Mouse (Mus musculus) adrenal gland, adult 2 months (tissue): ENCODE measurements around the gene H2-M10.2. TPM values are rescaled to one million over a fixed set of nuclear protein-coding genes. Genes with fewer than 3 reads are reported as not detected.

ENCODE experiments used
- DNase-seq: peaks from one replicate; pipeline ENCODE4 v3.0.0; 2021
- long read RNA-seq: library from polyadenylated mRNA; stranded (forward); transcript quantifications from one replicate; pipeline ENCODE4 v2.0.0, GENCODE M21; 2021
- polyA plus RNA-seq: library from polyadenylated mRNA; depleted of rRNA; stranded (reverse); fragments of >200 nt; gene quantifications from 2 replicates; pipeline ENCODE4 v1.2.3, GENCODE M21; 2012; rRNA removed
- total RNA-seq, 2 experiments: library from RNA; stranded (reverse); gene quantifications; 2 replicates each; pipeline ENCODE4 v1.2.3; 2021

The H2-M10.2 gene
- total RNA-seq (not detected), polyA plus RNA-seq (not detected in 2 replicates)
- long read RNA-seq, result 0 reads

DNA sequence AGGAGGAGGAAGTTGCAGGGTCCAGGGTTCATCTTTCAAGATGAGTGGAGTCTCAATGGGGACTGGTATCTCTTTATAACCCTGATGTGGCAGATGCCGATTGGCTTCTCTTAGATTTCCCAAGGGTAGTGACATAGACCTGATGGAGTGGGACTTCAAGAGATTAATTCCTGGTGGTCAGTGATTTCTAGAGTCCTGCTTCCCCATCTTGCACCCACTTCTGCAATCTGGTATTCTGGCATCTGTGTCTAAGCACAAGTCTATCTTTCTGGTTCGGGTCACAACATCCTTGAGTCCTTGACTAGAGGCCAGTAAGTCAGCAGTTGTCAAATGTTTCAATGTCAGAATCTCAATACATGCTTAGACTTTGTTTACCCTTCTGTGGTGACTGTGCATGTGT lies at the start of gene H2-M10.2:
Gene H2-M10.2, minus strand, starts transcription at position 101 of the 400 bp plus-strand sequence.
- no peak for DNase-seq

DNA sequence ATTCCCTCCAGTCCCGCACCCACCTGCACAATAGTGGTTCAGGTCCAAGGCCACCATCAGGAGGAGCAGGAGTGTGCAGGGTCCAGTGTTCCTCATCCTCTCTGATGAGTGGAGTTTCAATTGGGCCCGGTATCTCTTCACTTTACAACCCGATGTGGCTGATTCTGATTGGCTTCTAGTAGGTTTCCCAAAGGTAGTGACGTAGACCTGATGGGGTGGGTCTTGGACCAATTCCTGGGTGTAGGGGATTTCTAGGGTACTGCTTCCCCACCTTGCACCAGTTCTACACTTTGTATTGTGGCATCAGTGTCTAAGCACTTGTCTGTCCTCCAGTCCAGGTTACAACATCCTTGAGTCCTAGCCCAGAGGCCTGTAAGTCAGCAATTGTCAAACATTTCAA lies 39.8 kb upstream of the H2-M10.2 start, which contains the start of gene H2-M10.1:
Gene H2-M10.1, minus strand, starts transcription at position 101 of the 400 bp plus-strand sequence.
- no peak for DNase-seq

DNA sequence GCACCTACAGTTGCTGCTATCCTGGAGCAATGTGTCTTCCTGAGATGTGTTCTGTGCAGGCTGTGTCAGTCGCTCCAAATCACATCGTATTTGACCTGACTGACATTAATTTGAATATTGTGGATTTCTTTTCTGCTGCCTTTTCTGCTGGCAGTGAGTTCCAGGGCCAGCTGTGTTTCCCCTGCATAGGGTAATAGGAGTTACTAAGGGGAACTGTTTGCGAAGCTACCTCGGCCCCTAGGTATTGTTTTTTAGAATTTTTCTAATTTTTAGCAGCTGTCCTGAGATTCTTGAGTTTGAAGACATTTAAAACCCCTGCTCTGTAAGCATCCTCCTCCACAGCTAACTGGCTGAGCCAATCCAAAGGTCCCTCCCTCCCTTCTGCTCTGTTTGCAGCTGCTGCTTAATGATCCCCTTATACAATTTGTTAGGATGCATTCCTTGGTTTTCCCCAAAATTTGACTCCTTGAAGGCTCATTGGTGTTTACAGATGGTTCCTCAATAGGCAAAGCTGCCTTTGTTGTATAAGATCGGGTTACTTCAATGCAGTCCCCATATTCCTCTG lies 29.5 kb upstream of the H2-M10.2 start:
- no peak for DNase-seq

DNA sequence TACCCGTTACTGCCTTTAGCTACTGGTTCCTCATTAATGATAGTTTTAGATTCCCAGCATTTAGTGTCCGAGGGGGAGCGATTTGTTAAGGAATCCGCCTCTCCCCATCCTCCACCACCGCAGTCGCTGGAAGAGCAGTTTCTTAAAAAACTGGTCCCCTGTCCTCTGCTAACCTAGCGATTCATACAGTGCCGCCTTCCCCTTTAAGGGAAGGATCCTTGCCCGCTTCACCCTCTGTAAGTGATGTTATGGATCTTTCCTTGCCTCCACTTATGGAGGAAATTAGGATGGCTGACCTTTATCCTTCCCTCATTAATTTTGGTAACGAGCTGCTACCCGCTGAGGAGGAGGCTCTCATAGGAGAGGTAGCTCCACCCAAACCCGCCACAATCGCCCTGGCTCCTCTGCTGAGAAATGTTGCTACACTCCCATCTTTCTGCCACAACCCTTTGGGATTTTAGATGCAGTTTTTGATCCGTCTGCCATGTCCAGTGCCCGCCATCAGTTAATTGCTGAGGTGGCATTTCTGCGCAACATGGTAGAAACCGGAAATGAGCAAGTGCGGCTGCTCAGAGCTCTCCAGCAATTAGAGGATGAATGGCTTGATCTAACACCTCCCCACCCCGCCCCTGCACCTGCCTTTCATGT lies 28.9 kb upstream of the H2-M10.2 start:
- peak; percentile 70 for DNase-seq

DNA sequence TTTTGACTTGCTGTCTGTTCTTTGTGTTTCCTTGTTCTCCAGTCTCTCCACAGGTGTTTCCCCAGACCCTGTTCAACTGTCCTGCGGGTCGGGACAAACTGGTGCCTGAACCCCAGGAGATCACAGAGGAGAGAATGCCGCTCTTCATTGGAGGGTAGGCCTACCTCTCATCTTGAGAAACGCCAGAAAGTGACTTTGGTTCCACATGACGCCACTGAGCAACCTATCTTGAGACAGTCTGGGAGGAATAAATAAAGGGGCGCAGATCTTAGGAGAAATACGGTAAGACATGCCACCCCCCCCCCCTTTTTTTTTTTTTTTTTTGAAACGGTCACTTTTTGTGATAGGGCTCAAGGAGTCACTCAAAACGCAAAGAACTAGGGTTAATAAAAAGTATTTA lies 28.2 kb upstream of the H2-M10.2 start:
- peak; percentile 4 for DNase-seq

DNA sequence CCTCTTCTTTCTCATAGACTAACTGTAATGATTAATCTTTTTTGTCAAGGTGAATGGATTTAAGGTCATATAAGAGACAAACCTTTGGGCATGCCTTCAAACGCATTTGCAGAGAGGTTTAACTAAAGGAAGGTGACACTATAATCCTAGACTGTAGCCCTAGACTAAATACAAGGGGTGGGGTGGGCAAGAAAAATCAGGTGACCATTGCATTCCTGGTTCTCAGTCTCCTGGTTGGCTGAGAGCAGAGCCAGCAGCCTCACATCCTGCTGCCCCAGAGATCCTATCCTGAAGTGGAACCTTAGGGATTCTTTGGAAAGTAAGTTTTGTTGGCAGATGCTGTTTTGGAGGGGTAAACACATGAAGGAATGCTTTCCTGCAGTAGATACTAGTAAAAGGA lies 23.0 kb upstream of the H2-M10.2 start:
- DNase-seq, result no peak

DNA sequence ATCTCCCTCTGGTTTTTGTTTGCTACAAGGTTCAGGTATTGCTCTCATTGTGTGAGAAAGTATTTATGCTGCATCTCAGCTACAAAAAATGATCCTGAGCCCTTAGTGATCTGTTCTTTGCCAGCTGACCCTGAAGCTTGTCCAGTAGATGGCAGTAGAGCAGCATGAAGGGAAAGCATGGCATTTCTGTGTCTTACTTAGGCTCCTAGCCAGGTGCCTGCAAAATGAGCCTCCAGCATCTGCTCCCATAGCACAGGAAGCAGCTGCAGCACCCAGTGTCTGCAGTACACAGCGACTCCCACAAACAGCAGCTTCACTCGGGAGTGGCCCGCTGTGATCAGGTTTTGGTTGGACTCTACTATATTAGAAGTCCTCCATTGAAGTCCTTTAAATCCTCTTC lies 22.6 kb upstream of the H2-M10.2 start:
- DNase-seq, result peak; percentile 68

DNA sequence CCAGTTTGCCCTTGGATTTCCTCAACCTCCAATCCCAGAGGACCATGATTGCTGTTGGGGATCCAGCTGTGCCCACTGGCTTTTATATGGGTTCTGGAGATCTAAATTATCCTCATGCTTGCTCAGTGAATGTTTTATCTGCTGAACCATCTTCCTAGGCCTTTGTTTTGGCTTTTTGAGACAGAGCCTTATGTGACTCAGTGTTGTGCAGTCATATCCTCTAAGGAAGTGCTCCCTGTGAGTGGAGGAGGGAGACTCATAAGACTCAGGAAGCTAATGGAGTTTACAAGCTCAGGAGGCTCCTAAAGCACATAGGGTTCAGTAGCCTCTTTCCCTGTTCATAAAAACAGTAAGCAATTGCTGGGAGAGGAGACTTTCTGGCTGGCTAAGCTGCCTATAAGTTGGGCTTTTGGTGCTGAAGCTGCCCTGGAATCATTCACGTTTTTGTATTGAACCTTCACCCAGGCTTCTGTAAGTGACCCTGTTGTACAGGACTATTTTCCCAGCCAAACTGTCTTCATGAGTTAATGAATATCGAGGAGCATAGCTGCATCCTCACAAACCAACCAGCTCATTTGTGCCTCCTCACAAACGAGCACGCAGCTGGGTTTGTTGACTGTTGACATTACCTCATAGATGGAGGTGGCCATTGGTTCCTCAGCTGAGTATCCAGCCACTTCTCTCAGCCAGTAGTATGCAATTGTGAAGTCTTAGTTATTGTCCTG lies 4.6 kb downstream of the H2-M10.2 start:
- no peak for DNase-seq

DNA sequence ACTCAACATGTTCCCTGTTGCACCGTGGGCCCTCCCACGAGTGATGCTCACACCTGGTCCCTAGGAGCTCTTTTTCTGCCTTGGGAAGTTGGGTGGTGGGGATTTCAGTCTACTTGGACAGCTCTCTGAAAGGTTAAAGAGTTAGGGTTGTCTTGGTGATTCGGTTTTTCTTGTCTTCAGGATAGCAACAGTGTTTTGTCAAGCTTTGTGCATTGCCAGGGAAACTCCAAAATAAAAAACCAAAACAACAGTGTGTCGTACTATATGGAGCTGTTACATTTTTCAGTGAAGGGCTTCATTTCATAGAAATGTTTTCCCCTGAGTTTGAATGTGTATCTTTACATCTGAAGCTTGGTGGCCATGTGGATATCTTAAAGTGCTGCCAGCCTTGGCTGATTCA lies 11.5 kb downstream of the H2-M10.2 start:
- no peak for DNase-seq

DNA sequence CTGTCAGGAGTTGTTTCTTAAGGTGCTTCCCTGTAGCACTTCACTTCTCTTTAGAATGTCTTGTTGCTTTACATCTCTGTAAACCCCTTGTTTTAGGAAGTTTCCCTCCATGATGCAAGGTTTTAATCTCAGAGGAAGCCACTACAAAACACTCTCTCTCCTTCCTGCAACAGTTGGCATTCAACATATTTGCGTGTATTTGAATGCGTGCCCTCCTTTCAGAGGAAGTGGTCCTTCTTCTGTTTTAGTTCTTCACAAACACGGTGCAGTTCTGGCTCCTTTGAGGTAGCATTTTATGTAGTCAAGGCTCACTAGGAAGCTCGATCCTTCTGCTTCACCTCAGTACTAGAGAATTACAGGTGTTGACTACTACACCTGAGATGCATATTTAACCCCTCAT lies 12.5 kb downstream of the H2-M10.2 start:
- no peak for DNase-seq

DNA sequence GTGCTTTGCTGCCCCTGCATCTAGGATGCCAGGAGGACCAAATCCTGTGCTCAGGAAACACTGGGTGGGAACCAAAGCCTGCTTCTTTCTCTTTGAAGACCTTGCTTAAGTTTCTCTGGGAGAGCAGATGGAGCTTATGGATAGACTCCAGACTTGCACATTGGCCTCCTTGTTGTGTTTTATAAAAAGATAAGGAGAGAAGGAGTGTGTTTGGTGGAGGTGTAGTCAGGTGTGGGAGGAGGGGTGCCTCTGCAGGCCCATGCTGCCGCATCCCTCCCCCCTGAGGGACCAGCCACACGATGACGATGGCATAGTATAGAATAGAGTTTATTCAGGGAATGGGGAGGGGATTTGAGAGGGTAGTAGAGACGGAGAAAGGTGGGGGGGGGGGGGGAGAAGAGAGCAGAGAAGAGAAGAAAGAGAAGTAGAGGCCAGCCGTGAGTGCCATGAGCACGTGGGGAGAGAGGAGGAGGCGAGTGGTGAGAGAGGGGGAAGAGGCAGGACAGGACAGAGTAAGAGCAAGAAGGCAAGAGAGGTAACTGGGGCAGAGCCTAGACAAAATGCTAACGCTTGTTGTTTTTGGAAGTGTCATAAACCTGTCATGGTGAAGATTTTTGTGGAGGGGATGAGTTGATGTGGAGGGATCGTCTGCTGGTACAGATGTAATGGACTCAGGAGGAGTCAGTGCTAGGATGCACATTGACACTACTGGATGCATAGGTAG lies 13.5 kb downstream of the H2-M10.2 start:
- no peak for DNase-seq

DNA sequence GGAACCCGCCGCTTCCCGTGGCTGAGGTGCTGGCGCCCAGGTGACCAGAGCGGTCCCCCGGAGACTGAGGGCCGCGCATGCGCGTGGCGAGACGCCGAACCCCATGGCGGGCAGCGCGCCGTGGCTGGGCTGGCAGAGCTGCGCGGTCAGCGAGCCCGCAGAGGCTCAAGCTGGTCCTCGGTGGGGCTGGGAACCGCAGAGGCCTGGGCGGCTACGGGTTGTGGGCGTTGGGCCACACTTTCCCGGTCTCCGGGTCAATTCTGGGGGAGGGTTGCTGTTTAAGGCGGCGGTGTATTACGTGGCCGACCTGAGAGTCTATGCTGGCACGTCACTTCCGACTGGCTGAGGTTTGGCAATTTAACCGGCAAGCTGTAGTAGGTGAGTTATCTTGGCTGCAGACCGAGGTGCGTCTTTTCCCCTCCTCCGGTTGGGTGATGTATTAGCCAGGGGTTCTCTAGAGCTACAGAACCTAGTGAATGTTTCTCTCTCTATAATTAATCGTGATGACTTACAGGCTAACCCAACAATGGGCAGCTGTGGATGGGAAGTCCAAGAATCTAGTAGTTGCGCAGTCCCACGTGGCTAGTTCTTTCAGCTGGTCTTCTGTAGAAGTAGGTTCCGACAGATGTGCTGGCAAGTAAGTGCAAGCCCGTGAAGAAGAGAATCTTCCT lies 14.6 kb downstream of the H2-M10.2 start, which contains the start of gene Trim39:
Gene Trim39, minus strand, starts transcription at position 662 of the 671 bp plus-strand sequence.
- DNase-seq, result peak; percentile 93

DNA sequence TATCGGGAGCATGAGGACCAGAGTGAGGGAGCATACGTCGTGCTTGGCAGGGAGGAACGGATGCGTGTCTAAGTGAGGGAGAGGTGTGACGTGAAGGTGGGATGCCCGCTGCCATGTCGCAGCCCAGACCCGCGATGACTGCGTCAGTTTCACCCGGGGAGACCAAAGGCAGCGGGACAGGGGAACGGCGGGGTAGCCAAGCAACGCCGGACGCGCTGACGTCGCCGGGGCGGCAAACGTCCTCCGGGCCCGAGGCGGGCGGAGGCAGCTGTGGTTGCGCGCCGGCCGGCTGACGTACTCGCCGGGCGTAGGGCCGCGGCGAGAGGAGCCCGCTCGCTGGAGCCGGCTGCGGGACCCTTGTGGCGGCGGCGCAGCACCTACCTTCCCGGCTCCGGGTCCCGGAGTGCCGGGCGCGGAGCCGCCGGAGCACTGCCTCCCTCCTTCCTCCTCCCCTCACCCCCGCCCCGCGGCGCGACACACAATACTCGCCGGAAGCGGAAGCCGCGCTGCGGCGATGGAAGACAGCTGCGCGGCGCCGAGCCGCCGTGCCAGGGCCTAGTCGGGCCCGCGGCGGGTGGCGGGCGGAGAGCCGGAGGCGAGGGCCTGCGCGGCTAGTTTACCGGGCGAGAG lies 15.2 kb downstream of the H2-M10.2 start:
- peak; percentile 95 for DNase-seq

DNA sequence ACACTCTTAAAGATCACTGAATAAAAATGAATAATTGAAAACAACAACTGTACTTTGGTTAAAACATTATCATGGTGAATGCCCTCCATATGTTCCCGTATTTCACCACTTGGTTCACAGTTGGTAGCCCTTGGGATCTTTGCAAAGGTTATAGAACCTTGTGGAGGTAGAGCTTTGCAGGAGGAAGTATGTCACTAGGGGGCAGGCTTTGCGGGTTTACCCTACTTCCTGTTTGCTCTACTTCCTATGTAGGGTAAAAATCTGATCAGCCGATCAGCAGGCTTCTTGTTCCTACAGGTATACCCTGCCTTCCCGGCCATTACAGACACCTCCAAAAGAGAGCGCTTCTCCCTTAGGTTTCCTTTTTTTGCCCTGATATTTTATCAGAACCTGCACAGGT lies 20.5 kb downstream of the H2-M10.2 start:
- no peak for DNase-seq

DNA sequence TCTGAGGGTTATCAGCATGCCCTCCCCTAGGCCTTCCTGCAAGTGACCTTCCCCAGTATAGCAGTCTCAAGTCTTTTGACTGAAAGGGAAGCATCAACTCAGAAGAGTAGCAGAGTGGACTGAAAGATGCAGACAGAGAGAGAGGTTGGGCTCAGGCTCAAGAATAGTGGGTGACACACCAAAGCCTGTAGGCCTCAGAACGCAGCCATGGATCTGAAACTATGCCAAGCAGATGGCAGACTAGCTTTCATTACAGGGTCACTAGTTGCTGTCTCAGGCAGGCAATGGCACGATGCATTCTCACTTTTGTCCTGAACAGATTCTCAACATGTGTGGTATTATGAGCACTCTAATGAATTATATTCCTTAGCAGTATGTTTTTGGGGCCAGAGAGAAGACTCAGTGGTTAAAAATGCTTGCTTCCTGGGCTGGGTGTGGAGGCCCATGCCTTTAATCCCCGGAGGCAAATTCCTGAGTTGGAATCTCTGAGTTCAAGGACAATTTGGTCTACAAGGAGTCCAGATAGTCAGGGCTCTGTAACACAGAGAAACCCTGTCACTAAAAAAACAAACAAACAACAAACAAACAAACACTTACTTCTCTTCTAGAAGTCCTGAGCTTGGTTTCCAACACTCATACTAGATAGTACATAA lies 21.9 kb downstream of the H2-M10.2 start:
- no peak for DNase-seq

DNA sequence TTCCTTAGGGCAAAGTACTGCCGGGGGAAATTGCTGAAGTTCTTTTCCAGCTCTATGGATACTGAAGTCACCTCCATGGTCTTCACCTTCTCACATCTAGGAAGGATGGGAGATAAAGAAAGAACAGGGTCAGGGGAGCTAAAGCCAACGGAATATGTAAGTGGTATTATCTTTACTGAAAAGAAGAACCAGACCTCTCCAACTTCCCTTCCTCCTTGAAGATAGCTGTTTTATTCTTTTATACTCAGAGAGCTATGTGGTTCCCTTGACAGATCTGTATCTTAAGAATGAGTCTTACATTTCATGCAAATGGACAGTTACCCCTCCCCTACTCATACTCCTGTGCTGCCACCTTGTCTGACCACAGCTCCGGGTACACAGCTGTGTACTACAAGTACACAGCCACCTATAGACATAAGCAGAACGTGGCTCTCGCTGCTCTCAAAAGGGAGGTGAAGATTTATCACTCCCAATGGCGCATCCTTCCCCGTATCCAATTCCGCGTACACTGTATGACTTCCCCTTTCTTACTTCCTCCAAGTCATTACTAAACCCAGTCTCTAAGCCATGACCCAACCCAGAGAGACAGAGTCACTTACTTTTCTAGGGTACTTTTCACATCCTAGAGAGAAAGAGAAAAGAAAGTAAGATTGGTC lies 24.7 kb downstream of the H2-M10.2 start:
- no peak for DNase-seq

DNA sequence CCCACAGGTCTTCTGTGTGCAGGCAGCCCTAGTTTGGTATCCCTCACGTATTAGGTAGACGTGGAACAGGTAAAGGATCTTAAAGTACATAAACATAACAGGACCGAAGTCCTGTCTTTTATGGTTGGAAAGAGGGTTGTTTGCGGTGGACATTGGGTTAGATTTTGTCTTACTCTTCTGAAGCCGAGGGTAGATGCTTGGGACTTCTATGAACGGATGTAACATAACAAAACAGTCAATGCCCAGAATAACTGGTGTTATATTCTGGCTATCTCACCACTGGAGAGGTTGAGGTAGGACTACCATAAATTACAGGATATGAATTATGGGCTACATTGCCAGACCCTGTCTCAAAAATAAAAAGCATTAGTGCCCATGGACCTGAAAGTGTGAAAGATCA lies 28.3 kb downstream of the H2-M10.2 start, which contains the start of gene Rpp21:
Gene Rpp21, minus strand, starts transcription at position 101 of the 400 bp plus-strand sequence.
- DNase-seq, result no peak

DNA sequence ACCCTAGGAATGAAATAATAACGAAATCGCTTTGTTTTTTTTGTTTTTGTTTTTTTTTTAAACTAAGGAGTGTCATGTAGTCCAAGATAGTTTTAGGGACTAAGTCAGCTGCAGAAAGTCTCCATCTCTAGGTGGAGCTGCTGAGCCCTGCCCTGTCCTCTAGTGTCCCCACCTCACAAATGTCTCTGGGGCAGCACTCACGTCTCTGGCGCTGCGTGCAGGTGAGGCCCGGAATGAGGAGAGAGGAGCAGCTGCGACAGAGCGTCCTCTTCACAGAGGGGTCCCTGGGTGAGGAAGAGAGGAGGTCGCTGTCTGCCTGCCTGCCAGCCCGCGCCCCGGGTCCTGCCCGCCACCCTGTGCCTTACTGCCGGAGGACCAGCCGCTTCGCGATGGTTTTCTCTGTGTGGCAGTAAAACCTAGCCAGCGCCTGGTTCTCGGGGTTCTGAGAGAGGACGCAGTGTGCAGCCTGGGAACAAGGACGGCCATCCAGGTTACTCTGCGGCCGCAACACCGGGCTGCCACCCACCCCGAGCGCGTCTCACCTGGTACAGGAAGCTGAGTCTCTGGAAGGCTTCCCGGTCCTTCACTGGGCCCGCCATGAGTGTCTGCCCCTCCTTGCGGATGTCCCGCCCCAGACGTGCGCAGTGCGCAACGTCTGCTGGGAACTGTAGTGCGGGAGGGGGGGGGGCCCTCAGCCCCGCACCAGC lies 28.9 kb downstream of the H2-M10.2 start:
- peak; percentile 89 for DNase-seq

DNA sequence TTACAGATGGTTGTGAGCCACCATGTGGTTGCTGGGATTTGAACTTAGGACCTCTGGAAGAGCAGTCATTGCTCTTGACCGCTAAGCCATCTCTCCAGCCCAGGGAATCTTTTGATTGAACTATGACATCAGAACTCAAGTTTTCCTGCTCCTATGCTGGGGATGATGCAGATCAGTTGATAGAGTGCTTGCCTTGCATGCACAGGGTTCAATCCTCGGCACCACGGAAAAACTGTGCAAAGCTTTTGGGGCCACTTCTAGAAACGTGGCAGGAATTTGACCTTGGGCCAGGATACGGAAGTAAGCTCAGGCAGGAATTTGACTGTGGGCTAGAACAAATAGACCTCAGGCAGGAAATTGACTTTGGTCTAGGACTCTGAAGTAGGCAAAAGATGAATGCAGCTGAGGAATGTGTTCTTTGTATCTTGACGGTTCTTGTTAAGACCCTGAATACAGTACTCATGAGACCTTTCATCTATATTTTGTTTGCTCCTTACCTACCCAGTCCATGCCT lies 33.1 kb downstream of the H2-M10.2 start:
- DNase-seq, result no peak
